Mouse (Mus musculus): ENCODE data around the gene Mad1l1. TPM values are rescaled to one million over a fixed set of nuclear protein-coding genes. Genes with fewer than 3 reads are reported as not detected.
"Not testable (repeated sequence)": the region's sequence is repeated elsewhere in the genome, so short reads cannot be mapped to it uniquely, and the experiment has no call there.

The Mad1l1 gene
- 26.5 and 27.8 TPM in 2 replicates for polyA plus RNA-seq (2015; fragmentation: Nextera tagmentation; extraction: Ambion mirVana)

- ATAC-seq (replicated peaks; ENCODE audit: extremely low read depth, insufficient read depth, low FRiP score) = peak; percentile 93
- Histone ChIP-seq H3K9ac (ENCODE audit: low read length) (peak within 1 kb of the TSS; percentile 98), H3K27me3 (ENCODE audit: control insufficient read depth, insufficient read depth, low read length) (no peaks in the 10 kb centered on the region), H3K4me3 (ENCODE audit: low read length) (peak within 1 kb of the TSS; percentile 88), H3K9me3 (replicated peaks; ENCODE audit: control insufficient read depth, low read length) (no peaks in the 10 kb centered on the region), H3K36me3 (ENCODE audit: control insufficient read depth, insufficient read depth) (no peaks in the 10 kb centered on the region), H3K4me1 (ENCODE audit: control insufficient read depth, insufficient read depth, low read length) (peaks cover 15% of the 10 kb centered on the region), H3K27ac (ENCODE audit: low read length) (peak within 1 kb of the TSS; percentile 84), H3K4me2 (ENCODE audit: low read depth, low read length) (peak within 1 kb of the TSS; percentile 77)
- WGBS = under 1% methylated on average over 60 of the region's 60 CpGs
Observed at GRCm38 (mm10) chr5:140321042-140321755, at the start of gene Mad1l1, which contains the start of gene Nudt1. TSS of gene Mad1l1 (minus strand) at chr5:140321552. TSS of gene Nudt1 (plus strand) at chr5:140321656.

DNA sequence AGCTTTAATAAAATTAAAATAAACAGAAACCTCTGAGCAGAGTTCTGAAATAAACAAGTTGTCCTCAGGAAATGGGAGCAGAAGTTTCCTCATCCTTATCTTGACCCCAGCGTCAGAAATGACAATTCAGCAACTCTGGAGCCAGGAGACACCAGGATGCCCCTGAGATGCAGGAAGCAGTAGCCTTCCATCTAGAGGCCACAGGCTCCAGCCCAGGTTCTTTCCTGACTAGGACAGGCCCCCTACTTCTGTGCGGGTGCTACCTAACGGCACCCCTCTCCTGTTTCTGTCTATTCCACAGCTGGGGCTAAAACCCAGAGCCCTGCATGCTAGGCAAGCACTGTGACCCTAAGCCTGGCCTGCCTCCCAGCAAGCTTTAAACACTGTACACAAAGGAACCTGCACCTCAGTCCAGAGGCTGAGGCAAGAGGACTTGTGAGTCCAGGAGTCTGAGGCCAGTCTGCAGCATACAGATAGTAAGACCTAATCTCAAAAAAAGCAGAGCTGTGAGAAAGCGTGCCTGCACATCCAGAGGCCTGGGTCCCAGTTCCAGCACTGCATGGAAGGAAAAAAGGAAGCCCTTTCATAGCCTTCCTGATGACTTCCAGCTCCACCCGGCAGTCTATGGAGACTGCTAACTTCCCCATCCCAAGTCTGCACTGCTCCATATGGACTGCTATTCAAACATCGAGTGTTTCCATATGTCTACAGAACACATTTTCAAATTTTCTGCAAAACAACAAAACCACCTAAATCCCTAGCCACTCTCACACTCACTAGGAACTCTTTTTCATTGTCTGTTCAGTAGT lies 49.3 kb upstream of the Mad1l1 start:
- 48% methylated on average over 6 of the region's 6 CpGs for WGBS
- Histone ChIP-seq H3K4me3 (ENCODE audit: low read length) (no peak overlapping the region), H3K27me3 (ENCODE audit: control insufficient read depth, insufficient read depth, low read length) (no peaks in the 10 kb centered on the region), H3K9ac (ENCODE audit: low read length) (no peak overlapping the region), H3K27ac (ENCODE audit: low read length) (peak overlapping the region; percentile 50; the same call in 1 of the 2 replicates), H3K36me3 (ENCODE audit: control insufficient read depth, insufficient read depth) (no peaks in the 10 kb centered on the region), H3K9me3 (replicated peaks; ENCODE audit: control insufficient read depth, low read length) (no peaks in the 10 kb centered on the region), H3K4me2 (ENCODE audit: low read depth, low read length) (no peak overlapping the region), H3K4me1 (ENCODE audit: control insufficient read depth, insufficient read depth, low read length) (peaks cover 9% of the 10 kb centered on the region)
- no peak for ATAC-seq (replicated peaks; ENCODE audit: extremely low read depth, insufficient read depth, low FRiP score)

GRCm38 (mm10) chr5:140369466-140369865 lies 48.1 kb upstream of the Mad1l1 start:
- peaks cover 9% of the 10 kb centered on the region for H3K4me1 ChIP-seq (ENCODE audit: control insufficient read depth, insufficient read depth, low read length)
- no peaks in the 10 kb centered on the region for H3K27me3 ChIP-seq (ENCODE audit: control insufficient read depth, insufficient read depth, low read length)
- 78% methylated on average over 2 of the region's 2 CpGs for WGBS
- H3K9me3 ChIP-seq (replicated peaks; ENCODE audit: control insufficient read depth, low read length) = no peaks in the 10 kb centered on the region
- H3K4me3 ChIP-seq (ENCODE audit: low read length) = no peak overlapping the region
- no peak overlapping the region for H3K9ac ChIP-seq (ENCODE audit: low read length)
- H3K27ac ChIP-seq (ENCODE audit: low read length) = no peak overlapping the region
- no peaks in the 10 kb centered on the region for H3K36me3 ChIP-seq (ENCODE audit: control insufficient read depth, insufficient read depth)
- no peak for ATAC-seq (replicated peaks; ENCODE audit: extremely low read depth, insufficient read depth, low FRiP score)
- no peak overlapping the region for H3K4me2 ChIP-seq (ENCODE audit: low read depth, low read length)

DNA sequence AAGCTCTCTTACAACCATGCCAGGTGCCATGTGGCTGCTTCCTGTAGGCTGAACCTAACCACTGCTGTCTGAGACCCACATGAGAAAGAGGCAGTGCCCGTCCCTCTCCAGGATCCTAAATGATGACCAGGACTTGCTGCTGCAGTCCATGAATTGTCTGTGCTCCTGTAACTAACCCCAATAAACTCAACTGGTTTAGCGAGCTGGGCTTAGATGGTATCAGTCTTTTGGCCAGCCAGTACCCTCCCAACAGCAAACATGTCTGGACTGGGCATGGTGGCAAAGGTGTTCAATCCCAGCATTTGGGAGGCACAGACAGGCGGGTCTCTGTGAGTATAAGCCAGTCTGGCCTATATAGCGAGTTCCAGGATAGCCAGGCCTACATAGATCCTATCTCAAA lies 47.6 kb upstream of the Mad1l1 start:
- no peaks in the 10 kb centered on the region for H3K36me3 ChIP-seq (ENCODE audit: control insufficient read depth, insufficient read depth)
- H3K4me1 ChIP-seq (ENCODE audit: control insufficient read depth, insufficient read depth, low read length) = peaks cover 9% of the 10 kb centered on the region
- H3K9me3 ChIP-seq (replicated peaks; ENCODE audit: control insufficient read depth, low read length) = no peaks in the 10 kb centered on the region
- H3K9ac ChIP-seq (ENCODE audit: low read length) = no peak overlapping the region
- no peaks in the 10 kb centered on the region for H3K27me3 ChIP-seq (ENCODE audit: control insufficient read depth, insufficient read depth, low read length)
- no peak overlapping the region for H3K4me3 ChIP-seq (ENCODE audit: low read length)
- H3K27ac ChIP-seq (ENCODE audit: low read length) = no peak overlapping the region
- ATAC-seq (replicated peaks; ENCODE audit: extremely low read depth, insufficient read depth, low FRiP score) = no peak
- H3K4me2 ChIP-seq (ENCODE audit: low read depth, low read length) = no peak overlapping the region
- 95% methylated on average over 4 of the region's 4 CpGs for WGBS

GRCm38 (mm10) chr5:140368126-140368525 lies 46.8 kb upstream of the Mad1l1 start:
- 82% methylated on average over 2 of the region's 2 CpGs for WGBS
- H3K4me3 ChIP-seq (ENCODE audit: low read length) = not testable (repeated sequence)

GRCm38 (mm10) chr5:140364415-140364814 lies 43.1 kb upstream of the Mad1l1 start:
- Histone ChIP-seq H3K27me3 (ENCODE audit: control insufficient read depth, insufficient read depth, low read length) (no peaks in the 10 kb centered on the region), H3K4me2 (ENCODE audit: low read depth, low read length) (no peak overlapping the region), H3K9ac (ENCODE audit: low read length) (no peak overlapping the region), H3K27ac (ENCODE audit: low read length) (no peak overlapping the region), H3K4me3 (ENCODE audit: low read length) (no peak overlapping the region), H3K4me1 (ENCODE audit: control insufficient read depth, insufficient read depth, low read length) (no peaks in the 10 kb centered on the region), H3K36me3 (ENCODE audit: control insufficient read depth, insufficient read depth) (no peaks in the 10 kb centered on the region), H3K9me3 (replicated peaks; ENCODE audit: control insufficient read depth, low read length) (no peaks in the 10 kb centered on the region)
- no peak for ATAC-seq (replicated peaks; ENCODE audit: extremely low read depth, insufficient read depth, low FRiP score)
- 88% methylated on average over 5 of the region's 5 CpGs for WGBS

More at GRCm38 (mm10) chr5:140368126-140368525, 46.8 kb upstream of the Mad1l1 start:
- H3K27ac ChIP-seq (ENCODE audit: low read length); H3K4me1 ChIP-seq (ENCODE audit: control insufficient read depth, insufficient read depth, low read length); H3K27me3 ChIP-seq (ENCODE audit: control insufficient read depth, insufficient read depth, low read length); H3K4me2 ChIP-seq (ENCODE audit: low read depth, low read length); H3K9me3 ChIP-seq (replicated peaks; ENCODE audit: control insufficient read depth, low read length); H3K36me3 ChIP-seq (ENCODE audit: control insufficient read depth, insufficient read depth); H3K9ac ChIP-seq (ENCODE audit: low read length); ATAC-seq (replicated peaks; ENCODE audit: extremely low read depth, insufficient read depth, low FRiP score): not testable (repeated sequence)

- Histone ChIP-seq H3K9me3 (replicated peaks; ENCODE audit: control insufficient read depth, low read length) (no peaks in the 10 kb centered on the region), H3K4me3 (ENCODE audit: low read length) (no peak overlapping the region), H3K4me1 (ENCODE audit: control insufficient read depth, insufficient read depth, low read length) (no peaks in the 10 kb centered on the region), H3K27me3 (ENCODE audit: control insufficient read depth, insufficient read depth, low read length) (no peaks in the 10 kb centered on the region), H3K4me2 (ENCODE audit: low read depth, low read length) (no peak overlapping the region), H3K9ac (ENCODE audit: low read length) (no peak overlapping the region), H3K27ac (ENCODE audit: low read length) (no peak overlapping the region), H3K36me3 (ENCODE audit: control insufficient read depth, insufficient read depth) (peaks cover 8% of the 10 kb centered on the region; the same call in 1 of the 2 replicates)
- ATAC-seq (replicated peaks; ENCODE audit: extremely low read depth, insufficient read depth, low FRiP score) = no peak
- 81% methylated on average over 14 of the region's 14 CpGs for WGBS
Observed at GRCm38 (mm10) chr5:140359930-140360674, 38.8 kb upstream of the Mad1l1 start.

GRCm38 (mm10) chr5:140357466-140357865 lies 36.1 kb upstream of the Mad1l1 start:
- Histone ChIP-seq H3K4me3 (ENCODE audit: low read length) (no peak overlapping the region), H3K36me3 (ENCODE audit: control insufficient read depth, insufficient read depth) (peaks cover 24% of the 10 kb centered on the region), H3K4me1 (ENCODE audit: control insufficient read depth, insufficient read depth, low read length) (no peaks in the 10 kb centered on the region), H3K27ac (ENCODE audit: low read length) (no peak overlapping the region), H3K9me3 (replicated peaks; ENCODE audit: control insufficient read depth, low read length) (no peaks in the 10 kb centered on the region), H3K9ac (ENCODE audit: low read length) (no peak overlapping the region), H3K27me3 (ENCODE audit: control insufficient read depth, insufficient read depth, low read length) (no peaks in the 10 kb centered on the region), H3K4me2 (ENCODE audit: low read depth, low read length) (no peak overlapping the region)
- 80% methylated on average over 3 of the region's 3 CpGs for WGBS
- ATAC-seq (replicated peaks; ENCODE audit: extremely low read depth, insufficient read depth, low FRiP score) = no peak

Measured in heart, embryonic 16.5 days (tissue).